Mouse (Mus musculus): ENCODE measurements around the gene Gsk3a. TPM values are rescaled to one million over a fixed set of nuclear protein-coding genes. Genes with fewer than 3 reads are reported as not detected.

The Gsk3a gene
- total RNA-seq, 2 experiments from 2014 or later: 215 to 224 TPM

DNA sequence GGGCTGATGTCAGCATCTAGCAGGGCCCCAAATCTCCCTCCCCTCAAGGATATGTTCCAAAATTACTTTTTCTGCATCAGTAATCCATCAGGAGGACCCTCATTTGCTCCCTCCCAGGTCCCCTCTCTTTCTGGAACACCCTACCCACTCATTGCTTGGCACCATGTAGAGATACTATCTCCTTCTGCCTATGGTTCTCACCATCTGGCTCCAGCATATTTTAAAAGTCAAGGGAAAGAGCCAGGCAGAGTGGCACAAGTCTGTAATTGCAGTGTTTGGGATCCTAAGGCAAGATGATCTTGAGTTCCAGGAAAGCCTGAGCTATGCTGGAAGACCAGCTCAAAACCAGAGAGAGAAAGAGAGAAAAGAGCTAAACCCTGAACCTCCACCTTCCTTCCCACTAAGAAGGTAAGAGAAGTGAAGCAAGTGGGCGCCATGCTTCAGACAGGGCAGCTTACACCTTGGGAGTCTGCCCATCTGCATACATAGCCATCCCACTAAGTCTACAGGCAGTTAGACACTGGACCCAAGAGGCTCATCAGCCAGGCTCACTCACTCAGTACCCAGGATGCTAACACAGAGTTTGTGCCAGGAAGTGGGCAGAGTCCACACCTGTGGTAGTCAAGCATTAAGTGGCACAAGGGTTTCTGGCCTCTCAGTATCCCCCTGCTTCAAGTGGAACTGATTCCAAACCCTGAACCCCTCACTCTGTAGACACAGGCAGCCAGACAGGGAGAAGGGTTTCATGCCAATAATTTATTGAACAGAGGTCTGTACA is 9.9 kb downstream of the Gsk3a start:
- no peak for DNase-seq (ENCODE audit: low spot score in 2 of 2)

DNA sequence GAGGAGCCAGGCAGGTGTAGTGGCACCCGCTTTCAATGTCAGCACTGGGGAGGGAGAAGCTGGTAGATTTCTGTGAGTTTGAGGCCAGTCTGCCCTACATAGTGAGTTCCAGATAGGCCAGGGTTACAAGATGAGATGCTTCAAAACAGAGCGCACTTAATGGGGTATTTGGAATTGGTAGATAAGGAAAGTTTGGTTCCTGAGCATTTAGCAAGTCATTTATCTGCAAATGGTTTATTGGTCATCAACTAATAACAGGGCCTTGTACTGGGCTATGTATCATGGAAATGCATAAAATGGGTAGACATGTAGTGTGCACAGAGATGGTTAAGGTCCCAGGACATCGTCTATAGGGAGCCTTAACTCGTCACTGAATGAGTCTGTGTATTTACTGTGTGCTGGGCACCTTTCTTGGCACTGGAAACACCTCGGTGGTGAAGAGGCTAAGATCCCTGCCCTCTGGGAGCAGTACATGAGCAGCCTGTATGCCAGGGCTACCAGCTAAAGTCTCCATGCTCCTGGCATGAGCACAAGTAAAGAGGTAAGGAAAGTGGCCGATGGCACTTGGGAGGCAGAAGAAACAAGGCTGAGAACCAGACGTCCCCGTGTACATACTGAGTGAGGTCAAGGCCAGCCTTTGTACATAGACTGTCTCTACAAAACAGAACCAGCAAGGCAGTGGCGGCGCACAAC is 15.2 kb downstream of the Gsk3a start:
- DNase-seq (ENCODE audit: low spot score in 2 of 2): no peak

DNA sequence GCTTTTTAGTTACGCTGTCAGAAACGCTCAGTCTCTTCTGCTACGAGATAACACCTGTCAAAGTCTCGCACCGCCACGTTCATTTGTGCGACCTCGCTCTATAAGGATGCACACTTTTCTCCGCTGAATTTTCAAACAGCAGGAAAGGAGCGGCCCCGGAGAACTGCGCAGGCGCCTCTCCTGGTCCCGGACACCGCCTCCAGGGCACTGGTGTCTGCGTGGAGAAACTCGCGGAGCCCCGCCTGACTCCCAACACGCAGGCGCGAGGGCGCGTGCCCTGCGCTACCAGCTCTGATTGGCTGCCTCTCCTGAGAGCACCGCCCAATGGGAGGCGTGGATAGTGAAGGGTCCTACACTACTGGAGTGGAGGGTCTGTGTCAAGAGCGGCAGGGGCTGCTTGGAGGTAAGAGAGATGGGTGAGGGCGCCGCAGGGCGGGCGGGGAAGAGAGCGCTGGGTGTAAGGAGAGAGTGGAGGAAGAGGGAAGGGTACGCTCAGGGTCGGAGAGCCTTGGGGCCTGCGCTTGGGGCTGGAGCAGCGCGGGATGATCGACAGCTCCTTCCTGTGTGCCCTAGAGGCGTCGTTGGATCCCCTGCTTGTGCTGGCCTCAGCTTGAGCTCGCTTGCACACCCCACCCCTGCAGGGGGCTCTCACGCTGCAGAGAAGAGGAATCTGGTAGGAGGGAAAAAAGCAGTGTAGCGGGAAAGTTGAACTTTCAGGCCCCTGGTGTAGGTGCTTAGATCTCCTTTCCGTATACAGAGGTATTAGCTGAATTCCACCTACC is 16.4 kb downstream of the Gsk3a start, which contains the start of gene Zfp526:
Zfp526 (plus strand) TSS at position 324 of the 782 bp plus-strand sequence.
- peak; percentile 98 for DNase-seq (ENCODE audit: low spot score in 2 of 2)

DNA sequence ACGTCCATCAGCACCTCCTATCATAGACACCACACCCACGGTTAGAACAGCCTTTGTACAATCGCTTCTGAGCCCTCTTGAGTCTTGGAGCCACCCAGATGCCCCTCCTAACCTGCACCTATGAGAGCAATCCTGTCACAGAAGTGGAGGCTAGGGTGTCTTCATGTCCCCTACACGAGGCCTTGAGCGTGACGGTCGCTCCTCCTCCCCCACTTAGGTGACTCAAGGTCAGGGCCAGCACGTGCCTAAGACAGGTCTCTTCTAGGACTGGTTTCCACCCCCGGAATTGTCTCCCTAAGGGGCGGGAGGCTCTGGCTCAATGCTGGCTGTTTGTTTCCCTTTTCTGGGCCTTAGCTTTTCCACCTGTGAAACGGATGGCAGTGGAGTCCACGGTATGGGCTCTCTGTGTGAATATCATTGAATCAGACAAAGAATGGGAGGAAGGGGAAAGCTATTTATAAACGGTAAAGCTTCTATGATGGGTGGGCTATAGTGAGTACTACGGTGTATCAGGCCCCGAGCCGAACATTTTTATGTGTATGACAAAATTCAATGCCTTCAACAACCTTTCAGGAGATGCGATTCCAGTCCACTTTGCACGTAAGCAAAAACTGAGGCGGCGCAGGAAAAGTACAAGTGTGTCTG is 17.1 kb downstream of the Gsk3a start, which contains the start of gene Dedd2:
Dedd2 (minus strand) TSS at position 159 of the 645 bp plus-strand sequence.
- no peak for DNase-seq (ENCODE audit: low spot score in 2 of 2)

DNA sequence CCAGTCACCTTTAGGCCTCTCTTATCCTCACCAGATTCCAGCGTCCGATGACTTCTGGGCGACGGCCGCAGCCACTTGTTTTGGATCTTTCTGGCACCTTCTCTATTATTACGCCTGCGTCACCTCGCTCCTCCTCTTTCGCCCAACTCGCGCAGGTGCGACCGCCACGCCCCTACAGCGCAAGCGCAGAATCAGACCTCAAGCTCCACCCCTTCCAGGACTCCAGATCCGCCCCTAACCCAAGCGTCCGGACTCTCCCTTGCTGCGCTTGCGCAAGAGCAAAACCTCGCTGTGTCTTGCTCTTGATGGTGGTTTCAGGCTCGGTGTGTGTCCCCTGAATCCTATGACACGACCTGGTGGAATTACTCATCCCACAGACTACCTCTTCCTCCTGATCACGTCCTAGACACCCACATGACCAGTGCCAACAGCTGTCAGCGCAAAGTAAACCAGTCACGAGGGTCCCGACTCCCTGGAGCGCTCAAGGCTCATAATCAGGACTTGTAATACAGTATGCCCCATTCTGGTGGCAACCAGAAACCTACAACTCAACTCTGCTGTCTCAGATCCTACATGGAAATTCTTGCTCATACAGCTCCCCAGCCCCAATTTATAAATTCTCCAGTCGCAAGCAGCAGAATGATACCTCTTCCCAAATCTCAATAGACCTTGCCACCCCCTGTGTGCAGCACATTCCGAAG is 17.7 kb downstream of the Gsk3a start:
- DNase-seq (ENCODE audit: low spot score in 2 of 2): peak; percentile 93 to 96

DNA sequence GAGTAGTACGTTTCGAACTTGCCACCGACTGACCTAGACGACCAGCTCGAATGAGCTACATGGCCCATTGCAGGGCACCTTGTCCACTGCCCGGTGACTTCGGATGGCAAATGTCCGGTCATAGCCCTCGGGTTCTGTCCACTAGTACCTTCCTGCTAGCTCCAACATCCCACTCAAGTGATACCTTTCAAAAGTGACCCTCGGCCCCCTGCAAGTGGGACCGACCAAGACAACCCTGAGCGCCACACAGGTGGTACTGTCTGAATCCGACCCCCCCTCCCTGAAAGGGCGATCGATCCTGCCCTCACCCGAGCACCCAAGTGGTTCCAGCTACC is 18.3 kb downstream of the Gsk3a start:
- DNase-seq (ENCODE audit: low spot score in 2 of 2): no peak

DNA sequence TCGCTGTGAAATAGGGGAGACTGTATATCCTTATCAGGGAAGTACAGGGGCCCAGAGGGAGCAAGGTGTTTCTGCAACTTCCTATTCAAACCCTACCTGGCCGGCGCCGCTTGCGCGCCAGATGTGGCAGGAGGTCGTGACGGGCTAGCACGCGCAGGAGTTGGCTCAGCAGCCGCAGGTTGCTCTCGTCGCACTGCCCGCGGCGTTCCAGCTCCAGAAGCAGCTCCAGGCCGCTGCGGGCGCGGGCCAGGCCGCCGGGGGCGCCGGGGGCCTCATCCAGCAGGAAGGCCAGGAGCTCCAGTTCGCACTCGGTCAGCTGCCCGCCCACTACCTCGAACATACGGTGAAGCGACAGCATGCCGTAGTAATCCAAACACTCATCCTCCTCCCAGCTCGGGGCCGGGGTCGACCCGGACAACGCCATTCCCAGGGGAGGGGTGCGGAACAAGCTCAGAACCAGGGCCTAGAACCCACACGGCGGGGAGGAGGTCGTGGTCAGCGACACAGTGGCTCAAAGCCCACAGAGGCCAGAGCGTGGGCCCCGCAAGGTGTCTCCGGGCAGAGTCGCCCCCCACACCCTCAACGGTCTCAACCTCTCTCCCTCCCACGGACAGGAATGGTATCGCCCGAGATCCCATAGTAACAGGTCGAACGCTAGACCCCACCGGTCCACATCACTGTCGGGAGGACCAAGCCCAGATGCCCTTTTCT is 18.8 kb downstream of the Gsk3a start:
- DNase-seq (ENCODE audit: low spot score in 2 of 2): peak; percentile 30 to 39

DNA sequence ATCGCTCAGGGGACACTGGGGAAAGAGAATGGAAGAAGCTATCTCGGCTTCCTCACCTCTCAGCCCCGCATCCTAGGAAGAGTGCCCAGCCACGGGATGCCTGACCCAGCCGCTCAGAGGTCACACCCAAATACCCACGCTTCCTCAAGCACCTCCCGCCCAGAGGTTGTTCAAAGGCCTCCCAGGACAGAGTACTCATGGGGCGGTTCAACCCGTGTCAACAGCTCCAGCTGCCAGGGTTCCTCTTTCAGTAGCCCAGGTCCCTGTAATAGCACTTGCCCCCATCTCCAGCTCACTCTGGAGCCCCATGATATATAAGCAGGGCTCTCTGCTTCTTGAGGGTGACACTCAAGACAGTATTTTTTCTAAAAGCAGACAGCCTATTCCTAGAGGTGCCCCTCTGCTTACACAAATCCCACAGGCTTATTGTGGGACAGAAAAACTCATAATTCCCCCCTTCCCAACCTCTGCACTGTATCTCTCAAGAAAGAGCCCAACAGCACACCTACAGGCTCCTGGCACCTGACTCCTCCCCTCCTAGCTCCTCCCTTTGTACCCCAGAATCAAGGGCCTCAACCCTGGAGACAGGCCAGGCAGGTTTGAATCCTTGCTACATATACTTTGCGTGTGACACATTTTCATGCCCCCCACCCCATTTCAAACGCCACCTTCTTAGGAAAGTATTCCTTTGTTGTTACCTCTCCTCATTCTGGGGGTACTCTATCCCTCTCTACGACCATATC is 19.8 kb downstream of the Gsk3a start:
- no peak for DNase-seq (ENCODE audit: low spot score in 2 of 2)

DNA sequence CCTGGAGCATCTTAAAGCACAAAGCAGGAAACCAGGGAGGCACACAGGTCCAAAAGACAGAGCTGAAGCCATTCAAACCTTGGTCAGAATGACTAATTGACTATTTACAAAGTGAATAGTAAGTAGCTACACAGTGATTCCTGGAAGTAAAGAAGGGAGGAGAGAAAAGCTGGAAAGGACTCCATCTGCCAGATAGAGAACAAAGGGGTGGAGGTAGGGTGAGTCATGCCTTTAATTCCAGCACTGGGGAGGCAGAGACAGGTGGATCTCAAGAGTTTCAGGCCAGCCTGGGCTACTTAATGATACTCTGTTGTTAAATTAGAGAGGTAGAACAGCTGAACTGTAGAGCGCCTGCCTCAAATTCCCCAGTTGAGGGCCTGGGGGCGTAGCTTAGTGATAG is 23.5 kb downstream of the Gsk3a start:
- DNase-seq (ENCODE audit: low spot score in 2 of 2): no peak

DNA sequence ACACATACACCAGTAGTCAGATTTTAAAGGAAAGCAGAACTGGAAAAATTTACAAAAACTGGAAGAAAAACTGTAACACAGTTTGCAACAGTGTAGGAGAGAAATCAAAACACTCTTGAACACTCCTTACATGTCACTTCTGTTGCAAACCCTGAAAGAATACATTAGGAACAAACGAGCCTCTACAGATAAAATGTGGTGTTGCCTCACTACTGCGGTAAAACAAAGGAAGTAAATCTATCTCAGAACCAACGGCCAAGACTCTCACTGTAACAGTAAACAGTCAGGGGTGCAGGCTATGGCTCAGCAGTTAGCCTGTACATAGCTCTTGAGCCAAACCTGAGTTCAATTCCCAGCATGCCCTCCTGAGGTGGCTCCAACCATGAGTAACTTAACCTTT is 24.6 kb downstream of the Gsk3a start:
- DNase-seq (ENCODE audit: low spot score in 2 of 2): no peak

DNA sequence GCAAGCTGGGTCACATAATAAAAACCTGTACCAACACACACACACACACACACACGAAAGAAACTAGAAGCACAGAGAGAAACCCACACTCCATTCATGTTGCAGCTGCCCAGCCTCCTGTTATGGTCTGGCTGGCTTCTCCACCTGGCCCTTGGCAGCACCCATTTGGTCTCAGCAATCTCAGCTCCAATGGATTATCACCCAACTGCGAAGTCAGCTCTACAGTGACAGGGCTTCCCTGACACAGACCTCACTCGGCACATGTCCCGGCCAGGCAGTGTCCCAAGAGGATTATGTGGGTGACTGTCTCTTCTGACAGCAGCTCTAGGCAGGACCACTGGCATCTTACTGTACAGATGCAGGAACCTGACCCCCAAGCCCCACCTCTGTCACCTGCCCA is 27.2 kb downstream of the Gsk3a start:
- DNase-seq (ENCODE audit: low spot score in 2 of 2): no peak

DNA sequence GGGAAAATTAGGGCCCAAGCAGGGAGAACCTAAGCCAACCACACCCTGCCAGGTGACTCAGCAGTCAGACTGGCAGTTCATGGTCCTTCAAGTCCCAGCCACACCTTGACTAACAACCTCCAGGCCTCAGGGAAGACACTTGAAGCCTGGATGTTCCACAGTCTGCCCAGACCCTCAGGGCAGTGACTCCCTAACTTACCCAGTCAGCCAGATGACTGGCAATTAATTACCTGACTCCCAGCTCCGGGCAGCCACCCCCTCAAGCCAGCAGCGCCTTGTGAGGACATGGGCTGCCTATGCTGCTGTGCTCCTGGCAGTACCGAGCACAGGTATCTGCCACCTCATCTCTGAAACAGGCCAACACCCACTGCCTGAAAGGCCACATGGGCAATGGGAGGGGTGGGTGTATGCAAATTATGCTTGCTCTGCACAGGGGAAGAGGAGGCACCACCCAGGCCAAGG is 28.5 kb downstream of the Gsk3a start:
- no peak for DNase-seq (ENCODE audit: low spot score in 2 of 2)

DNA sequence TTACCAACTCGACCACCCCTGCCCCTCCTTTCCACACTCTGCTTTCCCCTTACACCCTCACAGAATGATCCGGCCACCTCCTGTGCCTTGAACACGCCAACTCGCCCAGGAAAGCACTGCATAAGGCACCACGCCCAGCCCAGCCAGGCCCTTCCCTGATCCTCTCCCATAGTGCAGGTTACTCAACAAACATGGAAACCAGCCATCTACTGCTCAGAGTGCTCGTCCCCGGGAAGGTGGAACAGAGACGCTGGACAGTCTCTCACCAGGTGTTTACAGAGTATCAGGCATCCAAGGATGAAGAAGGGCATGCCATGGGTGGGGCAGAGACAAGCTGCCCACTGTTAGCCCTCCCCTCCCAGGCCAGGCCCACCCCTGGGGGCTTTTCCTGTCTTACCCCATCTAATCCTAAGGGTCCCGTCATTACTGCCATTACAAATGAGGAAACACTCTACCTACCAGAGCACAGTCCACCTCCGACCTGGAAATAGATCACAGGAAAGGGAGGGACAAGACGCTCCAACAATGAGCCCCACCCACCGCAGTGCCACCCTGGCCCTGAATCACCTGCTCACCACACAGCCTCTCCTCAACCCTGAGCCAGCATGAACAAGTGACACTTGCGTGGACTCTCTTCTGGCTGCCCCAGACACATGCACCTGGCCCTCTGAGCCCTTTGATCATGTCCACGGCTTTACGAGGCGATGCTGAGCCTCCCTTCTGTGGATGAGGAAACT is 31.4 kb downstream of the Gsk3a start:
- no peak for DNase-seq (ENCODE audit: low spot score in 2 of 2)

DNA sequence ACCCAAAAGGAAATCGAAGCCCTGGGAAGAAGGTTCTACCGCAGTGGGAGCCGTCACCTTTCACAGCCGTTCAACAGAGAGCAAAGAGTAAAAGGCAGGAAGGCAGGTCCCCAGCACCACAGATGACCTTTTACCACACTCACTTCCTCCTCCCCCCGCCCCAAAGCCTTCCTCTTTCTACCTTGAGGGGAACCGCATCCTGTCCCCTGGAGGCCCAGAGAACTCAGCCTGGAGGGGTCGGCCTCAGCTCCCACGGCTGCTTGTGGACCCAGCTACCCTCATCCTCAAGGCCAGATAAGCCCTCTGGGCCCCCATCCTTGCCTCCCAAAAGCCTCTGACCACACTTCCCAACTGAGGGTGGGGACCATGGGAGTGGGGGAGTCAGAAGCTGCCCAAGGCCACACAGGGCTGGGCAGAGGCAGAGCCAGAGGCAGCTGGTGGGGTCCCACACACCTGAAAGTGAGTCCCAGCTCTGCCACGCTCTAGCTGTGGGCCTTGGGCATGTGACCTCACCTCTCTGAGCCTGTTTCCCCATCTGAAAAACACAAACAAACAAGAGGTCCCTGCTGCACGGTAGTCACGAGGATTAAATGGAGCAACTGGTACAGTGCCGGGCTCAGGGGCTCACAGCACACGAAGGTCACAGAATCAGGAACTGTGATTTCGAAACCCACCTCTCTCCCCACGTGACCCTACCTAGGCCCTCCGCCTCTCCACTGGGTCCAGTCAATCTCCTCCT is 32.1 kb downstream of the Gsk3a start:
- DNase-seq (ENCODE audit: low spot score in 2 of 2): no peak

DNA sequence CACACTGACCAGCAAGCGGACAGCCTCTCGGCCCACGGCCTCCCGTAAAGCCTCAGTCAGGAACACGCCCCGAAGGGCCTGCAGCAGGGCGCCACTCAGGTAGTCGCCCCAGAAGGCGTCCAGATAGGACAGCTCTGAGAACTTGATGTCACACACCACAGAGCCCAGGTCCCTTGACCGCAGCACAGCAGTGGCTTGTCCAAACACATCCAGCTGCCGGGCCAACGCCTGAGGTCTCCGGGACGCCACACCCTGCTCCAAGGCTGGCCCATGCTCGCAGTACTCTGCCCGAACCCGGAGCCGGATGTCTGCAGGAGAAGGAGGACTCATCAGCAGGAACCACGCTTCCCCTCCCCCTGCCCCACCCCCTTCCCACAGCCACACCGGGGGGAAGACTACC is 34.0 kb downstream of the Gsk3a start:
- DNase-seq (ENCODE audit: low spot score in 2 of 2): no peak

DNA sequence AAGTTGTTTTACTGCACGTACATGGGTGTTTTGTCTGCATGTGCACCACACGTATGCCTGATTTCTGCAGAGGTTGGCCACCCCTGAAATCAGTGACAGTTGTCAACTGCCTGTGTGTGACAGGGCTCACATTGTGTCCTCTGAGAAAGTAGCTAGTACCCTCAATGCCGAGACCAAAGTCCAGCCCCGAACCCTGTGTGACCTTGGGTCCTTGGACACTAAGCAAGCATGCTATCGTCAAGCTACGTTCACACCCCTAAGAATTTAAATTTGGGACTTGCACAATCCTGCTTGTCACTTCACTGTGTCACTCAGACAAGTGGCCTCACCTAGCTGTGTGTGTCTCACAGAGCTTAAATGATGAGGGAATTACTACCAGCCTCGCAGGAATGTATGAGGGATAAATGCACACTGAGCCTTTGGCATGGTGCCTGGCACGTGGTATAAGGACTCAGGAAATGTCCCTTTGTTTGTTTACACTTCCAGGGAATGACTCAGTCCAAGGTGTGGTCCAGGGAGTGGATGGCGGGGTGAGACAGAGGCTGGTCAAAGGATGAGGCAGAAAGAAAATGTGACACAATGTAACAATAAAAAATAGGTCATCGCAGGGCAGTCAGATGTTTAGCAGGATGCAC is 40.1 kb downstream of the Gsk3a start:
- DNase-seq (ENCODE audit: low spot score in 2 of 2): no peak

DNA sequence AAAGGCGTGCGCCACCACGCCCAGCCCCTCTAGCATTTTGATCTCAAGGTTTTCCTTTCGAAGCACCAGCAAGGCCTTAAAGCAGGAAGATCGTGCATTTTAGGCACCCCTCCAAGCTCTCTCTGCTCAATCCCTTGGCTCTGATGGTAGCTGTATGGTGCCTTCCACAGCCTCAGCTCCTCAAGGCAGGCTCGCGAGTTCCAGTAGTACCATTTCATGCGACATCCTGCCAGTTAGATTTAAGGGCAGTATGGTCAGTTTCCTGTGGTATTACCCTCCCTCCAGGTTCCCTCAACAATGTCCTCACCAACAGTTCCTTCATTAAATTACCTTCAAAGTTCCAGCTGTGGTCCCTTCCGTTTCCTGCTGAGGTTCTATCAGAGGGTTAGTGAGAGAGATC is 41.5 kb downstream of the Gsk3a start:
- DNase-seq (ENCODE audit: low spot score in 2 of 2): no peak

Measured in left cerebral cortex, adult 18-20 months (tissue).